Mouse (Mus musculus) kidney, embryonic 14.5 days (tissue): ENCODE measurements around the gene Relt. TPM values are rescaled to one million over a fixed set of nuclear protein-coding genes. Genes with fewer than 3 reads are reported as not detected.

Experiments used
- ATAC-seq: fragments of 200-750 bp; cut with Nextera tagmentation; 2 replicates; pipeline ENCODE4 v1.8.0; 2017; ENCODE audit warnings: moderate number of reproducible peaks, mild to moderate bottlenecking, moderate TSS enrichment, moderate library complexity; ENCODE audit not compliant: low FRiP score, low TSS enrichment
- H3K27ac ChIP-seq: fragments of 300-500 bp; sonication (generic); 2 replicates; pipeline ENCODE4 v1.5.1; 2014; ENCODE audit warnings: low read depth, mild to moderate bottlenecking, low read length, moderate library complexity, mixed read lengths
- H3K27me3 ChIP-seq: fragments of 300-500 bp; sonication (generic); 2 replicates; pipeline ENCODE4 v1.6.1; 2014; ENCODE audit warnings: mild to moderate bottlenecking, low read length; ENCODE audit not compliant: control insufficient read depth, insufficient read depth
- H3K36me3 ChIP-seq: fragments of 300-500 bp; sonication (generic); 2 replicates; pipeline ENCODE4 v1.6.1; 2014; ENCODE audit warnings: low read length, mixed read lengths; ENCODE audit not compliant: control insufficient read depth, insufficient read depth
- H3K4me1 ChIP-seq: fragments of 300-500 bp; sonication (generic); 2 replicates; pipeline ENCODE4 v1.6.1; 2014; ENCODE audit warnings: low read length, mixed read lengths; ENCODE audit not compliant: control insufficient read depth, insufficient read depth
- H3K4me2 ChIP-seq: fragments of 300-500 bp; sonication (generic); replicated peaks from 2 replicates; pipeline ENCODE4 v1.6.1; 2014; ENCODE audit warnings: low read depth, mild to moderate bottlenecking, low read length
- H3K4me3 ChIP-seq: fragments of 300-500 bp; sonication (generic); 2 replicates; pipeline ENCODE4 v1.5.1; 2014; ENCODE audit warnings: mild to moderate bottlenecking, low read length
- H3K9ac ChIP-seq: fragments of 300-500 bp; sonication (generic); 2 replicates; pipeline ENCODE4 v1.6.1; 2014; ENCODE audit warnings: low read depth, mild to moderate bottlenecking, low read length, moderate library complexity
- H3K9me3 ChIP-seq: fragments of 300-500 bp; sonication (generic); 2 replicates; pipeline ENCODE4 v1.6.1; 2016; ENCODE audit warnings: low read length; ENCODE audit not compliant: control insufficient read depth
- WGBS: fragments of 180-500 bp; shearing (Covaris S2); extraction: QIAGEN DNeasy Blood & Tissue Kit; methylation state at CpG from one replicate; pipeline ENCODE4 v1.1.7; 2014; 5-methylcytosine and 5-hydroxymethylcytosine counted together
- polyA plus RNA-seq: library from polyadenylated mRNA; unstranded; fragments of >200 nt; fragmentation: Nextera tagmentation; extraction: Ambion mirVana; gene quantifications from 2 replicates; pipeline ENCODE4 v1.2.1, GENCODE M21; 2014

Relt gene
- polyA plus RNA-seq, 1 experiment from 2014 or later: 3.1 TPM

DNA sequence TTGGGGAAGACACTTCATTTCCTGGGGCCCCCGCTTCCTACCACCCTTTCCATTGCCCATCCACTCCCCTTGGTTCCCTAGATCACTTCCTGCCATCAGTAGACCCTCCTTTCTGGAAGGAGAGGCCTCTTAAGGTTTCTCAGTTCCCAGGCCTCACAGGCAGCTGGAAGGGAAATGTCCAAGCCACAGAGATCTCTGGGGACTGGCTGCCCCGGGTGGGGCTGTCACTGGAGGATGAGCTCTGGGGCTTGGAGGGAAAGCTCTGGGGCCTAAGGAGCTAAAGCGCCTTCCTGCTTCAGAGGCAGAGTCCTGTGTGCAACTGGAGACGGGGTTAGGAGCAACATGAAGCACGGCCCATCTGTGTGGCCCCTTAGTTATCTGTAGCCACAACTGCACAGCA is 41.4 kb upstream of the Relt start:
- H3K4me2 ChIP-seq: no peak overlapping the region
- H3K36me3 ChIP-seq: peaks cover 15% of the 10 kb centered on the region
- no peak overlapping the region for H3K27ac ChIP-seq
- WGBS: 87% methylated on average over 5 of the region's 5 CpGs
- no peak for ATAC-seq
- no peak overlapping the region for H3K9ac ChIP-seq
- no peaks in the 10 kb centered on the region for H3K9me3 ChIP-seq
- H3K4me3 ChIP-seq: no peak overlapping the region
- H3K27me3 ChIP-seq: no peaks in the 10 kb centered on the region
- H3K4me1 ChIP-seq: peaks cover 18% of the 10 kb centered on the region

DNA sequence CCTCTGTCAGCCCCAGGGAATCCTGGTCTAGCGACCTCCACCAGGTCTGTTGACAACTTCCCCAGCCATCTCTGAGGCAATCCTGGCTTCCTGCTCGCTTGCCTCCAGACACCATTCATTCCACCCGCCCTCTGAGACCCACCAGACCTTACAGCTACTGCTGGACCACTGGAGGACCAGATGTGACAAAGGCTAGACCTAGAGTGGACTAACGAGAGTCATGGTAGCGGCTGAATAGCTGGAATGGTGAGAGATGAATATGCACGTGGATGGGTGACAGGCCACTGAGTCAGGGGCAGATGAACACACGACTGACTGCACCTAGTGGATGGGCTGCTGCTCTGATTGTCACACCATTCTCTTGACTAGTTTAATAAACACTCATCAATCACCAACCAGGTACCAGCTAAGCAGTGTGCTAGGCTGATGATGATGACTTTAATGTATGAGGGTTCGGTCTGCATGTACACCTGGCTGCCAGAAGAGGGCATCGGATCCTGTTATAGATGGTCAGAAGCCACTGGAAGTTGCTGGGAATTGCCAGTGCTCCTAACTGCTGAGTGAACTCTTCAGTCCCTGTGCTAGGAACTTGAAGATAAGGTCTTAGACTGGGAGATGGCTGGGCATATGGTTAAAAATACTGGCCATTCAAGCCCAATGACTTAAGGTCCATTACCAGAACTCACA is 39.3 kb upstream of the Relt start:
- no peaks in the 10 kb centered on the region for H3K9me3 ChIP-seq
- no peak overlapping the region for H3K4me2 ChIP-seq
- H3K27ac ChIP-seq: no peak overlapping the region
- H3K9ac ChIP-seq: no peak overlapping the region
- H3K4me1 ChIP-seq: peaks cover 3% of the 10 kb centered on the region; the same call in 1 of the 2 replicates
- H3K27me3 ChIP-seq: no peaks in the 10 kb centered on the region
- H3K4me3 ChIP-seq: no peak overlapping the region
- WGBS: 81% methylated on average over 9 of the region's 9 CpGs
- peaks cover 12% of the 10 kb centered on the region; the same call in 1 of the 2 replicates for H3K36me3 ChIP-seq
- ATAC-seq: no peak

DNA sequence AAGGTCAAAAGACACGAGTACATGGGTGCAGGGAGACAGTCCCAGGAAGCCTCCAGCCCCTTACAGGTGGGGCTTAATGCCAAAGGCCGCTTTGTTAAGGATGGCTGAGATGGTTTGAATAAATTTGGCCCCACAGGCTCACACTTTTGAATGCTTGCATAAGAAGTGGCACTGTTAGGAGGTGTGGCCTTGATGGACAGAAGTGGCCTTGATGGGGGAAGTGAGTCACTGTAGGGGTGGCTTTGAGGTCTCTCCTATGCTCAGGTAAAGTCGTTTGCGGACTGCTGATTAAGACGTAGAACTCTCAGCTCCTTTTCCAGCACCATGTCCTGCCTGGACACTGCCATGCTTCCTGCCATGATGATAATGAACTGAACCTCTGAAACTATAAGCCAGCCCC is 34.6 kb upstream of the Relt start:
- peaks cover 18% of the 10 kb centered on the region for H3K4me1 ChIP-seq
- no peak overlapping the region for H3K9ac ChIP-seq
- H3K27me3 ChIP-seq: no peaks in the 10 kb centered on the region; the same call in 1 of the 2 replicates
- no peak overlapping the region for H3K4me2 ChIP-seq
- H3K36me3 ChIP-seq: peaks cover 4% of the 10 kb centered on the region; the same call in 1 of the 2 replicates
- no peak for ATAC-seq
- H3K9me3 ChIP-seq: no peaks in the 10 kb centered on the region
- H3K4me3 ChIP-seq: no peak overlapping the region
- 84% methylated on average over 5 of the region's 5 CpGs for WGBS
- no peak overlapping the region for H3K27ac ChIP-seq

DNA sequence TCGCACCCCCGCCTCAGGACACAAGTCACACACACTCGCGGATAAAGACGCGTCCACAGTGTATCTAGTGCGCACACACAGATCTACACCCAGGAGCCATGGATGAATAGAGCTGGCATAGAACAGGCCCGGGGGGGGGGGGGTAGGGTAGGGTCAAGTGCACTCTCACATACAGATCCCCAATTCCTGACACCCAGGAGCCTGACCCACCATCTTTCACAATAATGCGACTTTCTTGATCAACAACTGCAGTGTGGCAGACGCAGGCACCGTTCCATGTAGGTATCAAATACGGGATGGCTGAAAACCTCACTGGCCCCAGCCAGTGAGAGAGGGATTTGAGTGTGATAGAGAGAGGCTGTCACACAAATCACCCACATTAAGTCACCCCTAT is 31.6 kb upstream of the Relt start:
- no peaks in the 10 kb centered on the region; the same call in 1 of the 2 replicates for H3K27me3 ChIP-seq
- H3K27ac ChIP-seq: no peak overlapping the region
- WGBS: 2% methylated on average over 12 of the region's 12 CpGs
- H3K9me3 ChIP-seq: no peaks in the 10 kb centered on the region
- peak overlapping the region; percentile 71 for H3K9ac ChIP-seq
- peak; percentile 17; the same call in 1 of the 2 replicates for ATAC-seq
- peaks cover 10% of the 10 kb centered on the region for H3K36me3 ChIP-seq
- H3K4me3 ChIP-seq: peak overlapping the region; percentile 54
- H3K4me2 ChIP-seq: peak overlapping the region; percentile 97
- peaks cover 18% of the 10 kb centered on the region for H3K4me1 ChIP-seq

DNA sequence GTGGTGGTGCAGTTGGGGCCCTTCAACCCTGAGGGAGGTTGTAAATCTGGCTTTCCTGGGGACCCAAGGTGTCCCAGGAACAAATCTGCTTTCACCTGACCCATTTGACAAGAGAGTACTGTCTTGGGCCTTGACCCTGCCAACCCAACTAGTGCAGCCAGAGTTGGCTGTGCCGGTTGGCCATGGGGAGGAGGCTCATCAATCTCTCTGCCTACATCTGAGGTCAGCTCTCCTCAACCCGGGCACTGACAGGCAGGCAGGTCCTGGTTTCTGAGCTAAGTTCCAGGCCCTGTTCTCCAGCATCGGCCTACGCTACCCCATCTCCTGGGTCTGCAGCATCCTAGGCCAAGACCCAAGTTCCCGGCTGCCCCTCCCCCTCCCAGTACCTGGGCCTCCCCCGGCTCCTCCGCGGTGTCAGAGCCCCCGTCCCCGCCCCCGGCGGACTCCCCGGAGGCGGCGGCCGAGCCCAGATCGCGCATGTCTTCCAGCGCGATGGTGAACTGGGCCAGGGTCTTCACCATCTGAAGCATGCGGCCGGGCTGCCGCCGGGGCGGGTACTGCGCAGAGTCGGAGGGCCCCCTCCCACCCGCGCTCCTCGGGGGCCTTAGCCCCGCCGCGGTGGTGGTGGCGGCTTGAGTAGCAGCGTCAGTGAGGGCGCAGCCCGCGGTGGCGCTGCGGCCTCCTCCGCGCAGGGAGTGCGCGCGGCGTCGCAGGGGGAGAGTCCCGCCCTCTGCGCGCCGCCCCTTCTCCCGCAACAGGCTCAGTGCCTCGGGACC is 31.0 kb upstream of the Relt start:
- Histone ChIP-seq H3K27me3 (no peaks in the 10 kb centered on the region; the same call in 1 of the 2 replicates), H3K4me3 (peak overlapping the region; percentile 54), H3K9ac (peak overlapping the region; percentile 71), H3K27ac (no peak overlapping the region), H3K4me2 (peak overlapping the region; percentile 97), H3K4me1 (peaks cover 18% of the 10 kb centered on the region), H3K36me3 (peaks cover 16% of the 10 kb centered on the region), H3K9me3 (no peaks in the 10 kb centered on the region)
- WGBS: 4% methylated on average over 42 of the region's 53 CpGs
- ATAC-seq: peak; percentile 53

DNA sequence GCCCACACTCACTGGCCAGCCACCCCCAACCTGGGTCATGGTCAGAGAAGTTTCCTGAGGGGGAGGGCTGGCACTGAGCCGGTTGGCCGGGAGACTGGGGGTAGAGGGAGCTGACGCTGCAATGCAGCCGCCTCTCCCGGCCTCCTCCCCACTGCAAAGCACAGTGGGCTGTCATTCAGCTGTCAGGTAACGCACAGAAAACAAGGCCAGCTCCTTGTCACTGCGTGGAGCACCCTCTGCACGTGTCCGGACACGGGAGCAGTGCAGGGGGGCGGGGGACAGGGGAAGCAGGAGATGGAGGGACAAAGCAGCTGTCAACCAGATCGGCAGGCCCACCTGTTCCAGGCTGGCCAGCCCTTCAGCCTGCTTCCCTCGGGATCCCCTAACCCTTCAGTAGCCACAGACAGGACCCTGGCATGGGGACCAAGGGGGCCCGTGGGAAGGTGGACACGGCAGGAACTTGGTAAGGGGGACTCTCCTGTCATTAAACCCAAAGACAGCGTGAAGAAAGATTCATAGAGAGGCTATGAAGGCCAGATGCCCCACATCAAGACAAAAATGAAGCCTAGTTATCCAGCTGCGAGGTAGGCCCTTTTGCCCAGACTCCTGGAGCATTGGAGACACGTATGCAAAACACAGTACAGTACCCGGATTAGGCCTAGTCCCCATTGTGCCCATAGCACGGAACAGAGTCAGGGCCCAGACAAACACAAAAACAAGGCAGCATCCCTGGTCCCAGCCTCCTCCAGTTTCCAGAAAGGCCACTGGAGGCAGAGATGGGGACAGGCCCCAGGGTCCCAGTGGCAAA is 30.2 kb upstream of the Relt start:
- Histone ChIP-seq H3K4me2 (peak overlapping the region; percentile 97), H3K27me3 (no peaks in the 10 kb centered on the region; the same call in 1 of the 2 replicates), H3K27ac (no peak overlapping the region), H3K9me3 (no peaks in the 10 kb centered on the region), H3K36me3 (peaks cover 23% of the 10 kb centered on the region), H3K4me3 (0 out of 2 replicates have a peak overlapping the region, but pooled peaks have one; percentile 54), H3K4me1 (peaks cover 18% of the 10 kb centered on the region), H3K9ac (peak overlapping the region; percentile 71; the same call in 1 of the 2 replicates)
- 50% methylated on average over 20 of the region's 20 CpGs for WGBS
- peak; percentile 24; the same call in 1 of the 2 replicates for ATAC-seq

DNA sequence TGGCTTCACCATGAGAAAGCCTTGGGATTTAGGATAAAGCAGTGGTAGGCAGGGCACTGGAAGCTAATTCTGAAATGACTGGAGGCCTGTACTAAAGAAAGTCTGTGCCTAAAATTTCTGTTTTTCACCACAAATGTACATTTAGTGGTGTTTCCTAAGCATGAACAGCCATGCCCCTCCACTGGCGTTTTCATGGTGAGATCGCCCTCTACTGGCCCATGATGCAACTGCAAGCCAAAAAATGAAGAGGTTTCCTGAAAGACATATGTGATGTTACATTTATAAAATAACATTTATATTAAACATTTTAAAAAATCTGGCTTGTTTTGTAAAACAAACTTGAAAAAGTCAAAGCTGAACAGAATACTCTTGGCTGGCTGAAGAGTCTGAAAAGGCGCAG is 23.3 kb upstream of the Relt start:
- Histone ChIP-seq H3K4me2 (no peak overlapping the region), H3K27ac (no peak overlapping the region), H3K9me3 (no peaks in the 10 kb centered on the region), H3K27me3 (no peaks in the 10 kb centered on the region), H3K9ac (no peak overlapping the region), H3K4me3 (no peak overlapping the region), H3K4me1 (no peaks in the 10 kb centered on the region), H3K36me3 (peaks cover 80% of the 10 kb centered on the region)
- 31% methylated on average over 3 of the region's 3 CpGs for WGBS
- ATAC-seq: no peak

DNA sequence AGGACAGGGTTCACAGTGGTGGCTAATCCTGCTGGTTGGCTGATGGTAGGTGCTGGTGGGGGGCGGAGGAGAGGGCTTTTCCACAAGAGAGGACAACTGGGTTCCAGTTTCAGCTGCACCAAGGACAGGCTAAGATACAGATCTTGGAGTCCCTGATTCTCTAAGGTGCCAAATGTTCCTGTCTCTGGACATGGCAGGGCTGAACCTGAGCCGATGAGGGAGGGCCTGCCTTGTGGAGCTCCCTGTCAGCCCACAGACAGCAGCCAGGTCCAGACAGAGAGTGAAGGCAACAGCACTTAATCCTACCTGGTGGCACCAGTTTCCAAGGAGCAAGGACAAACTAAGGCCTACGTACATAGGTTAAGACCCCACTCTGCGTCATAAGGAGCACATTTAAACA is 21.2 kb upstream of the Relt start:
- H3K9me3 ChIP-seq: no peaks in the 10 kb centered on the region
- ATAC-seq: no peak
- no peaks in the 10 kb centered on the region for H3K27me3 ChIP-seq
- no peak overlapping the region for H3K9ac ChIP-seq
- no peak overlapping the region for H3K27ac ChIP-seq
- H3K36me3 ChIP-seq: peaks cover 86% of the 10 kb centered on the region
- no peak overlapping the region for H3K4me2 ChIP-seq
- no peak overlapping the region for H3K4me3 ChIP-seq
- WGBS: 95% methylated on average over 4 of the region's 4 CpGs
- H3K4me1 ChIP-seq: no peaks in the 10 kb centered on the region
